Mouse (Mus musculus) yolk sac, embryonic 10.5 days (tissue): ENCODE results near the gene Tmpo.
A peak's percentile ranks its signal among the peaks of the same experiment; 100 is the strongest.
"Not testable (repeated sequence)": the region's sequence is repeated elsewhere in the genome, so short reads cannot be mapped to it uniquely, and the experiment has no call there.

Experiments
- DNase-seq: peaks from one replicate; pipeline ENCODE4 v3.0.0-alpha.2; 2017; ENCODE audit warnings: low spot score

Tmpo gene

GRCm38 (mm10) chr10:91184893-91185292 is 3.8 kb upstream of the Tmpo start:
- not testable (repeated sequence) for DNase-seq

- DNase-seq: peak; percentile 69
These were observed 2.2 kb upstream of the Tmpo start for GRCm38 (mm10) chr10:91183316-91183715.

DNA sequence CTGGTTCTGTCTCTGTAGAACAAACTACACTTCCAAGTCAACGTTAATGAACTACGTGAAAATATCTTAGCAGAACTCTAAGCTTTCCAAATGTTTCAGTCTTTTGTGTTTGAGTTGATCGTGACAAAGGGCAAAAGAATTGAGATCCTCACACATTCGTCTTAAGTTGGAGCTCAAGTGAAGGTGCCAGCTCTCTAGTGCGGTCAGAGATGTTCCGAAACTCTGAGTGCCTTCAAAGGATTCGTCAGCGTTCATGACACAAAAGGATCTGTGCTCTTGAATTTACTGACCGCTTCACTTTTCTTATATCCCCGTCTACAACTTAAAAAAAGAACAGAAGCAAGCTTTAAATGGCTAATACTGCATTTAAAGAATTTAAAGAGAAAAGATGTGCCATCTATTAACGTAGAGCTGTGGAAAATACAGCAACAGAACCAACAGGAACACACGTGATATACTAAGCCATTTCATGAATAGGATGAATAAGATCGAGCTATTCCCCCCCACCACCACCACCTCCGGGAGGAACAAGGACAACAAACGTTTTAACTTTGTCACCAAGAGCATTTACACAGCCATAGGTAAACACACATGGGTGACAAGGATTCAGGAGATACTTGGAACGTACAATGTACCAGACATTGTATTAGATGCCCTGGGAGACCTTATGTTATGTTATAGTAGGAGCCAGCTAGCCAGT is 1.3 kb upstream of the Tmpo start:
- DNase-seq: no peak

- DNase-seq: peak; percentile 99
These were observed 560 bp upstream of the Tmpo start for GRCm38 (mm10) chr10:91181461-91182288.

- DNase-seq: no peak
These were observed 814 bp downstream of the Tmpo start for GRCm38 (mm10) chr10:91180301-91180700.

- no peak for DNase-seq
These were observed 1.3 kb downstream of the Tmpo start for GRCm38 (mm10) chr10:91179834-91180233.

GRCm38 (mm10) chr10:91177201-91177600 is 3.9 kb downstream of the Tmpo start:
- DNase-seq: no peak

- no peak for DNase-seq
These were observed 8.6 kb downstream of the Tmpo start for GRCm38 (mm10) chr10:91172329-91173100.

- DNase-seq: peak; percentile 96
These were observed 9.4 kb downstream of the Tmpo start for GRCm38 (mm10) chr10:91171455-91172328.

- DNase-seq: no peak
These were observed 10.1 kb downstream of the Tmpo start for GRCm38 (mm10) chr10:91171041-91171440.

GRCm38 (mm10) chr10:91170143-91170941 is 10.8 kb downstream of the Tmpo start:
- peak; percentile 86 for DNase-seq

GRCm38 (mm10) chr10:91169414-91170065 is 11.6 kb downstream of the Tmpo start:
- DNase-seq: no peak

DNA sequence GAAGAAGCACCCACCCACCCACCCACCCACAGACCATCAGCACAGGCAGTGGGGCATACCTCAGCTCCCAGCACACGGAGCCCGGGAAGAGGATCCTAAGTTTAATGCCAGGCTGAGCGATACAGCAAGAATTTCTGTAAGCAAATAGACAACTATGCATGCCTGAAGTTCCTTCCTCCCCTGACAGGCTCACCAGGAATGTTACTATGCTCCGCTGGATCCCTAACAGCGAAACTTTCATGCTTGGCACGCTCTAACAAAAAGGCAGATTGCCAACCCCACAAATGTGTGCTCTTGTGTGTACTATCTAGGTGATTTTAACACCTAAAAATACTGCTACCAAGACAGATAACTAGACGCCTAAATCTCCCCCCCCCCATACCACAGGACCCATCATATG is 13.8 kb downstream of the Tmpo start:
- no peak for DNase-seq

GRCm38 (mm10) chr10:91166890-91167289 is 14.2 kb downstream of the Tmpo start:
- DNase-seq: peak; percentile 43

GRCm38 (mm10) chr10:91165850-91166249 is 15.3 kb downstream of the Tmpo start:
- no peak for DNase-seq

DNA sequence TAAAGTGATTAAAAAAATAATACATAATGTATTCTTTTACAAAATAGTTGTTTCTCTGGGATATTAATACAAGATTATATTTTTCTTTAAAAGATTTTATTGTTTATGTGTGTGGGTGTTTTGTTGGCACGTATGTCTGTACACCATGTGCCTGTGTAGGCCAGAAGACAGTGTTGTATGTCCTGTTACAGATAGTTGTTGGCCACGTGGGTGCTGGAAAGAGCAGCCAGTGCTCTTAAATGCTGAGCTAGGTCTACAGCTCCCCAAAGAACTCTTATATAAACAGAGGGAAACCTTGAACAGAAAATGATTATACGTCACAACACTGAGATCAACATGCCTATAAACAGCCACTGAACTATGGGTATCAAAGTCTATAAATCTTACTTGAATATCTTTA is 16.6 kb downstream of the Tmpo start:
- no peak for DNase-seq

GRCm38 (mm10) chr10:91162511-91163163 is 18.5 kb downstream of the Tmpo start:
- DNase-seq: no peak

GRCm38 (mm10) chr10:91162077-91162476 is 19.0 kb downstream of the Tmpo start:
- peak; percentile 34 for DNase-seq

DNA sequence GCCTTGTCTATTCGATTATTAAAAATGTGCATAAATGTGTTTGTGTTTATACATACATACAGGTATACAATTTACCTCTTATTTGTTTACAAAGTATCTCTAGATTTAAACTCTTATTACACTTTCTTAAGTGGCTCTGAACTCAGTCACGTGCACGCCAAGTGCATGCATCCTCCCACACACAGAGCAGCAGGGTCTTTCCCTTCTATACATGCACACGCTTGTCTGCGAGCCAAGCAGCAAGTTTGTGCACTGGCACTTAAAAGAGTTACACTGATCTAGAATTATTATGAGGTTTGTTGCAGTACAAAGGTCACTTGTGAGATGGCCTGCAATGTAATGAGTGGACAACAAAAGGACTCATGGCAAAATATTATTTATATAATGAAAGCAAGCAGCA is 20.1 kb downstream of the Tmpo start:
- DNase-seq: no peak

DNA sequence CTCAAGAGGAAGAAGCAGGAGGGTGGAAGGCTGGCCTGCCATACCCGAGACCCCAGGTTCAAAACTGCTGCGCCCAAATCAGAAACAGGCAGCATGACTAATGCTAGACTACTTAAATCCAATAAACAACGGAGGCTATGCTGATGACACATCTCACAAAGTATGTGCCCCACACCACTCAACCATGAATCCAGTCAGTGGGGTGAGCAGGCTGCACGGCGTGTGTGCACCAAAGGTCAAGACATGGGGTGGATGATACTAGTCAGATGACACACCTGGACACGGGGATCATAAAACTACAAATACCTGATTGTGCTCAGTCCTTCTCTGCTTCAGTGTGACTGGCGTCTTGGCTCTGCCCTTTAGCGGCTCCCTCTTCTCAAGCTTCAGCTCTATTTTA is 22.7 kb downstream of the Tmpo start:
- DNase-seq: no peak
